Mouse (Mus musculus) E14TG2a.4 (cell line): ENCODE measurements around the gene Atxn7l1.

Source experiments
- CTCF ChIP-seq: conservative IDR thresholded peaks from 2 replicates; pipeline ENCODE4 v1.5.1; 2014; ENCODE audit warnings: low read length
- NANOG ChIP-seq: IDR thresholded peaks from 2 replicates; pipeline ENCODE4 v1.6.1; 2014; ENCODE audit warnings: borderline replicate concordance, low read length, mixed read lengths
- POU5F1 ChIP-seq: IDR thresholded peaks from 2 replicates; pipeline ENCODE4 v1.6.1; 2014; ENCODE audit warnings: low read length, borderline replicate concordance

DNA sequence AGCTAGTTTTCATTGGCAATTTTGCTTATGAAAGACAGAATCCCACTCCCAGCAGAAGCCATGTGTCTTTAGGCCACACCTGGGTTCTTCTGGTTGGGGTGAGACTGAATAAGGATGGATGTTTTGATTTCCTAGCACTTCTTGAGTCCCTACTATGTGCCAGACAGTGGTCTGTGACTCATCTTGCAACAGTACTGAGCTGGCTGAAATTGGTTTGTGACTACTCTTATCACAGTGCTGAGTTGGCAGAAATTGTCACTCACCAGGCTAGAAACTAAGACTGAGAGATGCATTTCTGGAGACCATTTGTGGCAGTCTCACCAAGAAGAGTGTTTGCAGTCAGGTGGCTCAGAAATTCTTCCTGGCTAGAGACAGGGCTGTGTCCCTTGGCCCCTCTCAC, 21.2 kb upstream of the Atxn7l1 start:
- TF ChIP-seq NANOG (no peak), CTCF (no peak), POU5F1 (no peak)
